Mouse (Mus musculus) stomach, embryonic 14.5 days (tissue): ENCODE measurements around the gene Lypd6b. TPM values are rescaled to one million over a fixed set of nuclear protein-coding genes. Genes with fewer than 3 reads are reported as not detected.

ENCODE experiments used
- ATAC-seq: fragments of 200-750 bp; cut with Nextera tagmentation; 2 replicates; pipeline ENCODE4 v1.8.0; 2017; ENCODE audit warnings: low read depth, moderate TSS enrichment; ENCODE audit not compliant: insufficient number of reproducible peaks, insufficient read depth, low FRiP score
- H3K27ac ChIP-seq: fragments of 300-500 bp; sonication (generic); 2 replicates; pipeline ENCODE4 v1.5.1; 2014; ENCODE audit warnings: mild to moderate bottlenecking, low read length, moderate library complexity, mixed read lengths
- H3K27me3 ChIP-seq: fragments of 300-500 bp; sonication (generic); 2 replicates; pipeline ENCODE4 v1.6.1; 2014; ENCODE audit warnings: low read length, control low read depth, mixed read lengths; ENCODE audit not compliant: control insufficient read depth, insufficient read depth
- H3K36me3 ChIP-seq: fragments of 300-500 bp; sonication (generic); 2 replicates; pipeline ENCODE4 v1.6.1; 2014; ENCODE audit warnings: mild to moderate bottlenecking, control low read depth, low read length, moderate library complexity, mixed read lengths; ENCODE audit not compliant: control insufficient read depth, insufficient read depth
- H3K4me1 ChIP-seq: fragments of 300-500 bp; sonication (generic); 2 replicates; pipeline ENCODE4 v1.6.1; 2014; ENCODE audit warnings: low read length, control low read depth, mixed read lengths; ENCODE audit not compliant: control insufficient read depth, insufficient read depth
- H3K4me2 ChIP-seq: fragments of 300-500 bp; sonication (generic); replicated peaks from 2 replicates; pipeline ENCODE4 v1.6.1; 2014; ENCODE audit warnings: low read depth, low read length, control low read depth
- H3K4me3 ChIP-seq: fragments of 300-500 bp; sonication (generic); 2 replicates; pipeline ENCODE4 v1.5.1; 2014; ENCODE audit warnings: low read depth, low read length, control low read depth
- H3K9ac ChIP-seq: fragments of 300-500 bp; sonication (generic); replicated peaks from 2 replicates; pipeline ENCODE4 v1.6.1; 2014; ENCODE audit warnings: low read depth, mild to moderate bottlenecking, control low read depth, low read length, moderate library complexity, mixed read lengths
- H3K9me3 ChIP-seq: fragments of 300-500 bp; sonication (generic); 2 replicates; pipeline ENCODE4 v1.6.1; 2016; ENCODE audit warnings: low read depth, low read length, control low read depth; ENCODE audit not compliant: control insufficient read depth
- WGBS: fragments of 180-500 bp; shearing (Covaris S2); extraction: QIAGEN DNeasy Blood & Tissue Kit; methylation state at CpG from one replicate; pipeline ENCODE4 v1.1.7; 2014; 5-methylcytosine and 5-hydroxymethylcytosine counted together
- polyA plus RNA-seq: library from polyadenylated mRNA; unstranded; fragments of >200 nt; fragmentation: Nextera tagmentation; extraction: Ambion mirVana; gene quantifications from 2 replicates; pipeline ENCODE4 v1.2.1, GENCODE M21; 2014

Lypd6b gene
- polyA plus RNA-seq, 1 experiment from 2014 or later = 29.6 TPM

DNA sequence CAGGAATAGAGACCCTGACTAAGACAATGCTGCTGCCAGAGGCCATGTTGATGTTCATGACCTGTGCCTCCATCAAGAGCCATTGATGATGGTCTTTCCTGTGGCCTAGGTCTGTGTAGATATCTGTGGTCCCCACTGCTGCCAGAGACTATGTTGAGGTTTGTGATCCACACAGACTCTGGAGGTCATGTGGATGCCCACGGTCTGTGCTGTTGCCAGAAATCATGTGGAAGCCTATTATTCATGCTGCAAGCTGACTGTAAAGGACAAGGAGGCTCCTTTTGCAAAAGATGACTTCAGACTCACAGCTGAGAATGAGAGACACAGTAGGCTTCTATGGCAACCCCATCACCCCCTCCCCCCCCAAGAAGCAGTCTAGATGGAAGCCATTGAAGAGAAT lies 209.7 kb downstream of the Lypd6b start:
- 65% methylated on average over 1 of the region's 1 CpGs for WGBS
- Histone ChIP-seq H3K27me3 (no peaks in the 10 kb centered on the region), H3K4me2 (no peak overlapping the region), H3K36me3 (no peaks in the 10 kb centered on the region), H3K9me3 (no peaks in the 10 kb centered on the region), H3K27ac (no peak overlapping the region), H3K4me1 (no peaks in the 10 kb centered on the region), H3K4me3 (no peak overlapping the region), H3K9ac (no peak overlapping the region)
- ATAC-seq = no peak

Other genes with a start within 250 kb of the Lypd6b start
- 10.8 and 11.6 TPM in 2 replicates for gene Kif5c, start 168.4 kb upstream of the Lypd6b start, polyA plus RNA-seq